Mouse (Mus musculus) neutrophil, adult 59 days (primary cell): Measurements from ENCODE around the gene Sort1. TPM values are rescaled to one million over a fixed set of nuclear protein-coding genes. Genes with fewer than 3 reads are reported as not detected.

ENCODE experiments used
- total RNA-seq, 2 experiments: library from RNA; stranded (reverse); gene quantifications; 1 replicate in 1 of 2; 2 replicates in 1 of 2; pipeline ENCODE4 v1.2.4; 2023

Gene Sort1
- 100 to 1,000 TPM; 154 to 156 TPM for total RNA-seq

DNA sequence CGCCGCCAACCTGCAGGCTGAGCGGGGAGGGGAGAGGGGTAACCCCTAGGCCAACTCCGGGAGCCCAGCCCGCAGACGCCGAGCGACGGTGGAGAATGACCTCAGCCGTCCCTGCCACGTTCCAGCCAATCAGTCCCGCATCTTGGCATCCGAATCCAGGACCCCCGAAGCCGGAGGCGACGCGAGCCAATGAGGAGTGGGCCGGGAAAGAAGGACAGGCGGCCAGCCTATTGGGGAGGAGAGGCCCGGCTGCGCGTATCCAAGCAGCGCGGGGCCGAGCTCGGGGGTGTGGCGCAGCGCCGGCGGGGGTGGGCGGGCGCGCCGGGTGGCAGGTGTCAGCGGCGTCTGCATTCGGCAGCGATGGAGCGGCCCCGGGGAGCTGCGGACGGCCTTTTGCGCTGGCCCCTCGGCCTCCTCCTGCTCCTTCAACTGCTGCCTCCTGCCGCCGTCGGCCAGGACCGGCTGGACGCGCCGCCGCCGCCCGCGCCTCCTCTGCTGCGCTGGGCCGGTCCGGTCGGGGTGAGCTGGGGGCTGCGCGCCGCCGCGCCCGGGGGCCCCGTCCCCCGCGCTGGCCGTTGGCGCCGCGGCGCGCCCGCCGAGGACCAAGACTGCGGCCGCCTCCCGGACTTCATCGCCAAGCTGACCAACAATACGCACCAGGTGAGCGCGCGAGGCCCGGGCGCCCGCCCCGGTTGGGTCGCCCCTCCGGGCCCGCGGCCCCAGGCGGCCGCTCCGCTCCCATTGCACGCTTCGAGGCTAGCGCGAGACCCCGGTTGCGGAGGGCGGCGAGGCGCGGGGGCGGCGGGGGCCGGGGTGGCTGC lies at the start of gene Sort1:
Gene Sort1 (plus strand): TSS at position 302 of the 821 bp plus-strand sequence.

DNA sequence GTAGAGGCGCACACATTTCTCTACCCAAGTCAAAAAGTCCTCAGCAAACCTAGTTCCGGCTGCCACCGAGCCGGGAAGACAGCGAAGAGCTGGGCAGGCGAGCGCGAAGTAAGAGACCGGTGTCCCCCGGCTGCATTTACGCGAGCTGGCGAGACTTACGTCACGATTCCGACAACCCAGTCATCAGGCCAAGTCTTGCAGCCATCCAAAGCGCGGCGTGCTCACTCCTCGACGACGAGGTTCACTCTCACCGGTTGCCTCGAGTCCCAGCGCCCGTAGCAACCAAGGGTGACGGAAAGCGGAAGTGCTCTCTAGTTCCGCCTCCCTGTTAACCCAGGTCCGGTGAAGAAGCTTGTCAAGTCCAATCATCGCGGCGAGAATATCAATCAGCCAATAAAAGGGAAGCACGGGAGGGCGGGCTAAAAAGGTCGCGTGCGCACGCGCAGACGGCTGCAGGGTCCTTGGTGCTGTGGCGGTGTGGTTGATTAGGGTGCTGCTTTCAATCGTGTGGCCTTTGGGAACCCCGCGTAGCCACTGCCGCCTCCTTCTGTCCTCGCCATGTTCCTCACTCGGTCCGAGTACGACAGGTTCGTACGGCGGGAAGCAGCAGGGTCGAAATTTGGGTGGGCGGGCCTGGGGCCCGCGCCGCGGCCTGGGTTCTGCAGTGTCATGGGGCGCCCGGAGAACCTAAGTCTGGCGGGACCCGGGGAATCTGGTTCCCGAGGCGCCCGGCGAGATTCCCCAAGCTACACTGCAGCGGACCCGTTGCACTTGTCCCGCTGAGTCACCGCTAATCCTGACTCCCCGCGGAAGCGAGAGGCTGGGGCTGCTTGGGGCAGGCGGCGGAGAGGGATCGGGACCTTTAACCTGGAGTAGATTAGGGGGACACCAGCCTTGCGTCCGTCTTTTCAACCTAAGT lies 26.9 kb upstream of the Sort1 start, which contains the start of gene Psma5:
Gene Psma5 (plus strand): TSS at position 208 of the 919 bp plus-strand sequence.

DNA sequence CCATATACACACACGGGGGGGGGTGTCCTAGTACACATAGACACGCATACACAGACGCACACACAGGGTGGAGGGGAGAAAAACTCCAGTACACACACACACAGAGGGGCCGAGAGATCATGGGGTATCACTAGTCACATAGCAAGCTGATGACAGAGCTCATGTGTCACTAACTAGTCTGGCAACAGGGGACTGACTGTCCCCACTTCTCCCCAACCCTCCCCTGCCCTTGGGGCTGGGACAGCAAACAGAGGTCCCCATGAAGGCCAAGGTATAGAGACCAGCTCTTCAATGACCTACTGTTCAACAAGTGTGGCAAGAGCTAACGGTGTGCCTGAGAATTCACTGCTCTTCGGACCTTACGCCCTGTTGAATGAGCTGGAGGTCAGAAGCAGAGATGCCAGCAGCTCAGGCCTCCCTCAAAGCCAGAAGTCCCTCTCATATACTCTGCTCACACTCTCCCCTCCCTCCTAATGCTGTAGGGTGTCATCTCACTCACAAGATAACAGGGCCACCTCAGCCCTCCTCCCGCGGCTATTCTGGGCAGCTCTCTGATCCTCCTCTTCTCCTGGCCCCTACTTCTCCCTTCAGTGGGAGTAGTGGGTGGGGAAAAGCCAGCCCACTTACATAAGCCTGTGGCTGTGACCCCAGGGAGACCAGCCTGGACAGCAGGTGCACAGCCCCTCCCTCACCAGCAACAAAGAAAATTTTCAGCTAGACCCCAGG lies 80.6 kb downstream of the Sort1 start, which contains the start of gene Mybphl:
Gene Mybphl (plus strand): TSS at position 642 of the 726 bp plus-strand sequence.

DNA sequence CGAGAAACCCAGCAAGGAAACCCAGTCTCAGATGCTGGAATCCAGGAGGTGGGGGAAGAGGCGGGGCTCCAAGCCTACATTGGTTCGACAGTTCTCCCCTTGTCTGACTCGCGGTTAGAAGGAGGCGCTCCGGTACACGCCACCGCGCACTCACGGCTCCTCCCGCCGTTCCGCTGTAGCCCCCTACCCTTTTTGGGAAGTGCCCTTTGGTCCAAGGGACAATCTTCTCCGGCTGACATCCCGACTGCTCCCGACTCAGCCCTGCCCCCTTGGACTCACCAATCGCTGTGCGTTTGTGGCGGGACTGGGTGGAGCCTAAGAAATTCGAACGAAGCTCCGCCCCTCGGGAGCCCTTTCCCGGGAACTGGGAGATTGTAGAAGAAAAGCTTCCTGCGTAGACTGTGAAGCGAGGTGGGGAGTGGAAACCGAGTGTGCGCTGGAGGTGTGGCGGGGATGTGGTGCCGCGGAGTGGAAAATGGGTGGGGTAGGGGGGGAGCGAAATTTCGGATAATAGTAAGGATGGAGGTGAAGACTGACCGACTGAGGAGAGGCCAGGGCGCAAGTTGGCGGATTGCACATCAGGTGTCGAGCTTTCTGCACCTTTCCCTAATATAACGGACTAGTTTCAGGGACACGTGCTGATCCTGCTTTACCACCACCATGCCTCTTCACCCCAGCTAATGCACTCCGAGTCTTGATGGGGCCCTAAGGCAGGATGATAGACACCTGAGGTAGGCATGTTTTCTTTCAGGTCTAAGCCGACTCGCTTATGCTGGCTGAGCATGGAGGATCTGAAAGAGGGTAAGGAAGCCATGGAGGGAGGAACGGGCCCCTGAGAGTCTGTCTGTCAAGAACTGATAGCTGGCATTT lies 99.8 kb downstream of the Sort1 start, which contains the start of gene Psrc1:
Gene Psrc1 (plus strand): TSS at position 355 of the 870 bp plus-strand sequence.

Other genes with a start within 250 kb of the Sort1 start
- 1 to 10 TPM; 5.0 to 5.2 TPM for gene Gstm4, start 239.2 kb upstream of the Sort1 start, total RNA-seq
- gene Ampd2, start 197.4 kb upstream of the Sort1 start, total RNA-seq = 10 to 100 TPM; 56.8 to 68.1 TPM
- under 1 TPM in 1 of 2 experiments, not detected in 1; 0.56 TPM for gene Gnat2, start 191.3 kb upstream of the Sort1 start, total RNA-seq
- 100 to 1,000 TPM; 105 to 110 TPM for gene Gnai3, start 137.9 kb upstream of the Sort1 start, total RNA-seq
- gene Gpr61, start 129.2 kb upstream of the Sort1 start, total RNA-seq = under 1 TPM in 1 of 2 experiments, not detected in 1; 0.11 TPM
- 1 to 10 TPM; 2.1 to 3.0 TPM for gene Amigo1, start 97.7 kb upstream of the Sort1 start, total RNA-seq
- gene Cyb561d1, start 82.9 kb upstream of the Sort1 start, total RNA-seq = 10 to 100 TPM; 29.1 to 31.1 TPM
- 10 to 100 TPM; 12.1 to 12.2 TPM for gene Atxn7l2, start 73.1 kb upstream of the Sort1 start, total RNA-seq
- not detected for gene Sypl2, start 57.4 kb upstream of the Sort1 start, total RNA-seq
- 10 to 100 TPM; 34.4 to 34.9 TPM for gene Psma5, start 27.2 kb upstream of the Sort1 start, total RNA-seq
- gene Mybphl, start 80.8 kb downstream of the Sort1 start, total RNA-seq = not detected
- 1 to 10 TPM; 8.8 to 9.3 TPM for gene Psrc1, start 99.8 kb downstream of the Sort1 start, total RNA-seq
- 1 to 10 TPM; 1.1 to 1.3 TPM for gene Celsr2, start 131.5 kb downstream of the Sort1 start, total RNA-seq
- gene Sars, start 161.1 kb downstream of the Sort1 start, total RNA-seq = 10 to 100 TPM; 53.9 to 57.3 TPM